Mouse (Mus musculus): ENCODE measurements around the gene Ccdc88a. TPM values are rescaled to one million over a fixed set of nuclear protein-coding genes. Genes with fewer than 3 reads are reported as not detected.

Gene Ccdc88a
- total RNA-seq, 1 experiment from 2014 or later = 23.1 TPM

DNA sequence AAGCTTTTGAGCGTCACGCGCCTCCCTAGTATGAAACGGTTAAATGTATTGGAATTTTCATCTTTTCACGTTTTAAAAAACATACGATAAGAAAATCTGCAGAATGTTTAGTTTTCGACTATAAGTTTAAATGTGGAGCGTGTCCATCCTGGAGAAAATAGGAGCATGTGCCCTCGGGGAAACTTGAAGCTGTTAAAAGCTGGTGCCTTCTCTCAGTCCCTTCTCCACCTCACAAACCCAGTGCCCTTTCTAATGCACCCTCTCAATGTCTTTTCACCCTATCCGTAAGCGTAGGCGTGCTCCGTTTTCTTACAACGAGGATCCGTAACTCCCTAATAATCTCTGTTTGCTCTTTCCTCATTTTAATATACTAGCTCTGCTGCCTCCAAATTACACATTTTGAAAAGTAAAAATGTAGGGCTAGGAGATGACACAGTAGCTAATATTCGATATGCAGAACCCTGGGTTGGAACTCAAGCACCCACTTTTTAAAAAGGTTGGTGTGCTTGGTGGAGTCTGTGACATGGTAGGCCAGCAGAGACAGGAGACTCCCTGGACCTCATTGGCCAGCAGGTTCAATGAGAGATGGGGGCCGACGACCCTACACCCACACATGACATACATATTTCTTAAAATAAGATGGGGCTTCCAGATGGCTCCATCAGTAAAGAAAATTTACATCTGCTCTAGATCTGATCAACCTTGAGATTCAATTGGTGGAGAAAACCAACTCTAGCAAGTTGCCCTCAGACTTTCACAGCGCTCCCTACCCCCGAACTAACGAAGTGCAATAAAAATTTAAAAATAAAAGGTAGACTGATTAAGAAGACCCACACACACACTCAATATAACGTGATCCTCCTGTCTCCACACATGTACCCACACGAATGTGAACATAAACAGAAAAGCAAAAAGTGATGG lies 175.3 kb downstream of the Ccdc88a start:
- DNase-seq = no peak

DNA sequence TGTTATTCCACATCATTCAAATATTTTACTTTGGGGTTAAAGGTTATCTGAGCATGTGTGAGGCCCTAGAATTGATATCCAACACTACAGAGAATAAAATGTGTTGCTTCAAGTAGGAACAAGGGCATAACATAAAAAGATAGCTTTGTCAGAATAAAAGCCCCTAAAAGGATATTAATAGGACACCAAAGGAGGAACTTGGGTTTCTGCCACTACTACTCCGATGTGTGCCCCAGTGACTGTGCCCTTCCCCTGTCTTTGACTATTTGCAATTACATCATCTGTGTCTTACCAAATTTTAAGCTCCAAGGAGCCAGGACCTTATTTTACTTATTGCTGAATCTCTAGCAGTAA lies 175.9 kb downstream of the Ccdc88a start:
- DNase-seq = no peak

Other genes with a start within 250 kb of the Ccdc88a start
- gene Pnpt1, start 242.9 kb upstream of the Ccdc88a start, total RNA-seq (2021) = 46.3 and 59.3 TPM in 2 replicates
- gene Ppp4r3b, start 200.8 kb upstream of the Ccdc88a start, total RNA-seq (2021) = 95.3 and 107 TPM in 2 replicates
- 56.7 and 57.2 TPM in 2 replicates for gene Cfap36, start 126.2 kb upstream of the Ccdc88a start, total RNA-seq (2021)
- gene Prorsd1, start 141.4 kb downstream of the Ccdc88a start, total RNA-seq (2021) = 22.4 and 24.4 TPM in 2 replicates
- 36.0 and 49.6 TPM in 2 replicates for gene Mtif2, start 152.8 kb downstream of the Ccdc88a start, total RNA-seq (2021)
- 0.58 and 0.95 TPM in 2 replicates for gene Clhc1, start 174.3 kb downstream of the Ccdc88a start, total RNA-seq (2021)
- 668 and 821 TPM in 2 replicates for gene Rps27a, start 174.5 kb downstream of the Ccdc88a start, total RNA-seq (2021)